Mouse (Mus musculus) heart, postnatal 0 days (tissue): ENCODE measurements at regions not wholly inside any gene's neighbourhood (a gene's known extent, or its start where the extent isn't known, plus 50 kb on each side); places are given as distances from the start of the nearest gene placed in this dataset.

Experiments used
- CTCF ChIP-seq: IDR thresholded peaks from 2 replicates; pipeline ENCODE4 v1.5.1; 2016; ENCODE audit warnings: antibody characterized with exemption, control low read depth, low read depth
- EP300 ChIP-seq: IDR thresholded peaks from 2 replicates; pipeline ENCODE4 v1.6.1; 2016; ENCODE audit warnings: antibody characterized with exemption, low read depth

DNA sequence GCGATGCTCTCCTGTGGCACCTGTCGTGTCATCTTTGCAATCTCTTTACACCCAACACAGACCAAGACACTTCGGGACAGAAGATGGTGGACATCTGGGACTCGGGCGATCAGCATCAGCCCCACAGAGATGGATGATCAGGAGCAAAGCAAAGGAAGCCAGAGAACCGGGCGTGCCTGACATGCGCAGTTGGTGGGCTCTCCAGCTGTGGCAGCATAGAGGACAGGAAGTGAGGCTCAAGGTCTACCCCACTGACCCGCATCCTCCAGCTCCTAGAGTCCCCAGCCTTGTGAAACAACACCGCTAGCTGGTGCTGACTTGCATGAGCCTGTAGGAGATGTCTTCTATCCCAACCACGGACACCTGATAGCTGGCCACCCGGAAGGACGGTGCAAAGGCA lies 312.9 kb upstream of the Prox1 start:
- TF ChIP-seq CTCF = no peak
- no peak for TF ChIP-seq EP300
